Mouse (Mus musculus) spleen, adult 2 months (tissue): ENCODE results near the gene Kazn.

ENCODE experiments used
- CTCF ChIP-seq: fragments of 200-500 bp; IDR thresholded peaks from 2 replicates; pipeline ENCODE4 v1.5.1; 2011; ENCODE audit warnings: mild to moderate bottlenecking, inconsistent platforms; ENCODE audit not compliant: insufficient read depth, insufficient read length, insufficient replicate concordance; ENCODE audit errors: extremely low read depth
- POLR2A ChIP-seq: fragments of 200-500 bp; IDR thresholded peaks from 2 replicates; pipeline ENCODE4 v1.6.1; 2011; ENCODE audit warnings: low read depth, low read length, inconsistent platforms

- TF ChIP-seq CTCF (no peak), POLR2A (no peak)
Measured at GRCm38 (mm10) chr4:142053261-142053660, 185.9 kb downstream of the Kazn start.
